Comparison of ENCODE assay signal across 10 mouse cellular contexts in the genomic region with DNA sequence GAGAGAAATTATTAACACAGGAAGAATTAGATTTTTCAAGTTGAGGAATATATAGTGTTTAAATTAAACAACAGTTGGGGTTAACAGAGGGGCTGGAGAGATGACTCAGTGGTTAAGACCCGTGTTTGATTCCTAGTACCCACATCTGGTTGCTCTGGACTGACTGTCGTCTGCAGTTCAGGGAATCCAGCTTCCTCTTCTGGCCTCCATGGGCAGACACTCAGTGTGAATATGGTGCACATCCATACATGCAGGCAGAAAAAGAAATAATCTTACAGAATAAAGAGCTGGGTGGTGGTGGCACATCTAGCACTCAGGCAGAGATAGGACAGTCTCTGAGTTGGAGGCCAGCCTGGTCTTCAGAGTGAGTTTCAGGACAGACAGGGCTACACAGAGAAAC. TPM values are rescaled to one million over a fixed set of nuclear protein-coding genes. Genes with fewer than 3 reads are reported as not detected.
DNase-seq lines count a peak whose midpoint lies in the region; ATAC-seq and TF ChIP-seq lines count a peak whose summit lies in the region.
"Had no signal": no experiment of that assay in that cellular context is flagged by ENCODE, and none has a peak within 500 bp of the region (broad histone marks: within the 10 kb centered on the region; RNA-seq: fewer than 3 reads in every experiment).

No protein-coding gene starts in this region.

- no peak overlapping the region for H3K4me3 ChIP-seq in heart, embryonic 12.5 days
- no peak overlapping the region for H3K4me3 ChIP-seq in stomach, embryonic 15.5 days (replicated peaks)
- no peak overlapping the region for H3K4me3 ChIP-seq in stomach, postnatal 0 days (ENCODE audit: low read depth, low read length)
- H3K4me3 ChIP-seq in liver, embryonic 14.5 days (ENCODE audit: insufficient read depth in 1 of 2, low read depth in 2 of 2, low read length in 2 of 2) = peak overlapping the region in 1 of 2 experiments; percentile 10; a peak in 1 of 4 replicates

- H3K27me3 ChIP-seq in heart, embryonic 12.5 days (replicated peaks) = no peaks in the 10 kb centered on the region
- H3K27me3 ChIP-seq in stomach, embryonic 15.5 days (replicated peaks) = no peaks in the 10 kb centered on the region
- no peaks in the 10 kb centered on the region for H3K27me3 ChIP-seq in stomach, postnatal 0 days (ENCODE audit: control insufficient read depth, insufficient read depth, low read length)
- no peaks in the 10 kb centered on the region for H3K27me3 ChIP-seq in liver, embryonic 14.5 days (ENCODE audit: control insufficient read depth, insufficient read depth, low read length)

- ATAC-seq in heart, embryonic 12.5 days (ENCODE audit: insufficient number of reproducible peaks, low FRiP score) = no peak
- ATAC-seq in stomach, embryonic 15.5 days (ENCODE audit: insufficient read depth, low FRiP score, low read depth) = no peak
- ATAC-seq in stomach, postnatal 0 days (ENCODE audit: low FRiP score, low TSS enrichment) = no peak
- no peak for ATAC-seq in liver, embryonic 14.5 days (ENCODE audit: insufficient read depth)

- H3K27ac ChIP-seq in heart, embryonic 12.5 days (ENCODE audit: poor library complexity, severe bottlenecking) = no peak overlapping the region
- no peak overlapping the region for H3K27ac ChIP-seq in stomach, embryonic 15.5 days
- H3K27ac ChIP-seq in stomach, postnatal 0 days (replicated peaks) = no peak overlapping the region
- H3K27ac ChIP-seq in liver, embryonic 14.5 days = peak overlapping the region; percentile 26; the same call in 1 of the 2 replicates

- H3K36me3 ChIP-seq in heart, embryonic 12.5 days = peaks cover 40% of the 10 kb centered on the region
- peaks cover 28% of the 10 kb centered on the region for H3K36me3 ChIP-seq in stomach, embryonic 15.5 days
- peaks cover 5% of the 10 kb centered on the region; the same call in 1 of the 2 replicates for H3K36me3 ChIP-seq in stomach, postnatal 0 days (ENCODE audit: control insufficient read depth, insufficient read depth, low read length)
- H3K36me3 ChIP-seq in liver, embryonic 14.5 days (replicated peaks; ENCODE audit: control insufficient read depth, insufficient read depth, low read depth) = peaks cover 23% of the 10 kb centered on the region

- intact Hi-C loops in heart, postnatal 14 days (cut with DNase I) = loop anchor here (10.0 kb wide), 1 partner anchor 304 kb away; no protein-coding TSS in a partner anchor

- peaks cover 16% of the 10 kb centered on the region for H3K4me1 ChIP-seq in heart, embryonic 12.5 days (replicated peaks)
- peaks cover 14% of the 10 kb centered on the region for H3K4me1 ChIP-seq in stomach, embryonic 15.5 days
- H3K4me1 ChIP-seq in stomach, postnatal 0 days (replicated peaks; ENCODE audit: control insufficient read depth, insufficient read depth) = 0 out of 2 replicates have a peak, but pooled peaks cover 2% of the 10 kb centered on the region
- H3K4me1 ChIP-seq in liver, embryonic 14.5 days (replicated peaks; ENCODE audit: control insufficient read depth in 2 of 2, insufficient read depth in 2 of 2, low read length in 1 of 2) = peaks cover 9 to 27% of the 10 kb centered on the region in 2 experiments

- H3K9me3 ChIP-seq in heart, embryonic 12.5 days (replicated peaks) = no peaks in the 10 kb centered on the region
- no peaks in the 10 kb centered on the region for H3K9me3 ChIP-seq in stomach, embryonic 15.5 days
- no peaks in the 10 kb centered on the region for H3K9me3 ChIP-seq in stomach, postnatal 0 days (ENCODE audit: control insufficient read depth, low read length)
- no peaks in the 10 kb centered on the region for H3K9me3 ChIP-seq in liver, embryonic 14.5 days (ENCODE audit: control insufficient read depth, low read length)

- no peak for TF ChIP-seq CTCF in stomach, postnatal 0 days (IDR thresholded peaks at IDR 0.05; ENCODE audit: low read depth)
- TF ChIP-seq CTCF in liver, embryonic 14.5 days (IDR thresholded peaks at IDR 0.05; ENCODE audit: low read depth) = no peak

- H3K4me2 ChIP-seq in heart, embryonic 12.5 days = peak overlapping the region; percentile 32; the same call in 1 of the 2 replicates
- peak overlapping the region; percentile 52; the same call in 1 of the 2 replicates for H3K4me2 ChIP-seq in stomach, embryonic 15.5 days
- no peak overlapping the region for H3K4me2 ChIP-seq in stomach, postnatal 0 days (replicated peaks; ENCODE audit: low read depth)
- H3K4me2 ChIP-seq in liver, embryonic 14.5 days (ENCODE audit: low read depth) = peak overlapping the region; percentile 81

- H3K9ac ChIP-seq in heart, embryonic 12.5 days = peak overlapping the region; percentile 33; the same call in 1 of the 2 replicates
- H3K9ac ChIP-seq in stomach, embryonic 15.5 days = no peak overlapping the region
- no peak overlapping the region for H3K9ac ChIP-seq in stomach, postnatal 0 days (ENCODE audit: low read length)
- H3K9ac ChIP-seq in liver, embryonic 14.5 days (replicated peaks) = no peak overlapping the region

- no peak for DNase-seq in heart, postnatal 14 days
- no peak for DNase-seq in stomach, postnatal 0 days (ENCODE audit: low spot score)
- no peak for DNase-seq in liver, embryonic 14.5 days (ENCODE audit: low read depth in 3 of 3, low spot score in 3 of 3)
- no peak for DNase-seq in ovary, postnatal 14 days (ENCODE audit: low spot score)
- no peak for DNase-seq in cerebellum, adult 9-10 months
- DNase-seq in layer of hippocampus, adult 18-20 months (ENCODE audit: low spot score in 2 of 2) = no peak
- DNase-seq: heart, postnatal 36 days; right cerebral cortex, postnatal 14 days had no signal

- no peak for TF ChIP-seq EP300 in stomach, postnatal 0 days (optimal IDR thresholded peaks at IDR 0.05)
- TF ChIP-seq EP300 in liver, embryonic 14.5 days (IDR thresholded peaks at IDR 0.05; ENCODE audit: low read depth) = no peak

- 73% methylated on average over 2 of the region's 2 CpGs for WGBS in heart, embryonic 12.5 days
- 52% methylated on average over 2 of the region's 2 CpGs for WGBS in stomach, embryonic 15.5 days
- 39% methylated on average over 2 of the region's 2 CpGs for WGBS in stomach, postnatal 0 days
- 28% methylated on average over 2 of the region's 2 CpGs for WGBS in liver, embryonic 14.5 days (ENCODE audit: insufficient replicate concordance)

RNA-seq across cellular contexts. Expression of gene Hint1, which starts 2.3 kb away (rescaled TPM):
- 743 and 765 TPM in 2 replicates for polyA plus RNA-seq in heart, embryonic 12.5 days (2016; fragmentation: Nextera tagmentation; extraction: Ambion mirVana)
- total RNA-seq in heart, postnatal 14 days (2021) = 100 to 1,000 TPM; 259 to 264 TPM
- polyA plus RNA-seq in stomach, embryonic 15.5 days (2015; fragmentation: Nextera tagmentation; extraction: Ambion mirVana) = 602 and 675 TPM in 2 replicates
- polyA plus RNA-seq in stomach, postnatal 0 days (2015; fragmentation: Nextera tagmentation; extraction: Ambion mirVana) = 745 and 824 TPM in 2 replicates
- polyA plus RNA-seq in liver, embryonic 14.5 days (2012; rRNA removed) = 293 and 330 TPM in 2 replicates
- 442 and 509 TPM in 2 replicates for polyA plus RNA-seq in liver, embryonic 14.5 days (2014; fragmentation: Nextera tagmentation; extraction: Ambion mirVana)
- total RNA-seq in layer of hippocampus, adult 18-20 months (2021) = 100 to 1,000 TPM; 265 to 272 TPM

RNA-seq across cellular contexts. Expression of gene Lyrm7, which starts 7.7 kb away (rescaled TPM):
- polyA plus RNA-seq in heart, embryonic 12.5 days (2016; fragmentation: Nextera tagmentation; extraction: Ambion mirVana) = 14.5 and 20.1 TPM in 2 replicates
- total RNA-seq in heart, postnatal 14 days (2021) = 10 to 100 TPM; 28.0 to 29.4 TPM
- polyA plus RNA-seq in stomach, embryonic 15.5 days (2015; fragmentation: Nextera tagmentation; extraction: Ambion mirVana) = 7.5 and 11.6 TPM in 2 replicates
- polyA plus RNA-seq in stomach, postnatal 0 days (2015; fragmentation: Nextera tagmentation; extraction: Ambion mirVana) = 4.5 and 4.8 TPM in 2 replicates
- polyA plus RNA-seq in liver, embryonic 14.5 days (2012; rRNA removed) = 1.8 and 2.0 TPM in 2 replicates
- polyA plus RNA-seq in liver, embryonic 14.5 days (2014; fragmentation: Nextera tagmentation; extraction: Ambion mirVana) = 5.4 and 6.4 TPM in 2 replicates
- total RNA-seq in layer of hippocampus, adult 18-20 months (2021) = 10 to 100 TPM; 29.5 to 35.5 TPM

RNA-seq across cellular contexts. Expression of gene Gpx3, which starts 33.8 kb away (rescaled TPM):
- polyA plus RNA-seq in heart, embryonic 12.5 days (2016; fragmentation: Nextera tagmentation; extraction: Ambion mirVana) = 1,404 and 1,433 TPM in 2 replicates
- total RNA-seq in heart, postnatal 14 days (2021) = 100 to 1,000 TPM in 1 of 2 experiments, 10 to 100 TPM in 1; 93.6 to 153 TPM
- polyA plus RNA-seq in stomach, embryonic 15.5 days (2015; fragmentation: Nextera tagmentation; extraction: Ambion mirVana) = 164 and 171 TPM in 2 replicates
- polyA plus RNA-seq in stomach, postnatal 0 days (2015; fragmentation: Nextera tagmentation; extraction: Ambion mirVana) = 185 and 206 TPM in 2 replicates
- polyA plus RNA-seq in liver, embryonic 14.5 days (2012; rRNA removed) = 8.3 and 10.6 TPM in 2 replicates
- 26.4 and 27.0 TPM in 2 replicates for polyA plus RNA-seq in liver, embryonic 14.5 days (2014; fragmentation: Nextera tagmentation; extraction: Ambion mirVana)
- total RNA-seq in layer of hippocampus, adult 18-20 months (2021) = 1 to 10 TPM; 4.7 to 5.8 TPM
